Mouse (Mus musculus) embryonic facial prominence, embryonic 12.5 days (tissue): ENCODE measurements around the gene Notum. TPM values are rescaled to one million over a fixed set of nuclear protein-coding genes. Genes with fewer than 3 reads are reported as not detected.

Experiments
- ATAC-seq: fragments of 200-750 bp; cut with Nextera tagmentation; 2 replicates; pipeline ENCODE4 v1.8.0; 2017; ENCODE audit not compliant: insufficient number of reproducible peaks, insufficient read depth, low FRiP score, low TSS enrichment
- H3K27ac ChIP-seq: fragments of 300-500 bp; sonication (generic); 2 replicates; pipeline ENCODE4 v1.5.1; 2016; ENCODE audit warnings: mild to moderate bottlenecking
- H3K27me3 ChIP-seq: fragments of 300-500 bp; sonication (generic); 2 replicates; pipeline ENCODE4 v1.6.1; 2016; ENCODE audit warnings: mild to moderate bottlenecking, moderate library complexity
- H3K36me3 ChIP-seq: fragments of 300-500 bp; sonication (generic); 2 replicates; pipeline ENCODE4 v1.6.1; 2016; ENCODE audit warnings: mild to moderate bottlenecking
- H3K4me1 ChIP-seq: fragments of 300-500 bp; sonication (generic); 2 replicates; pipeline ENCODE4 v1.6.1; 2016
- H3K4me2 ChIP-seq: fragments of 300-500 bp; sonication (generic); replicated peaks from 2 replicates; pipeline ENCODE4 v1.6.1; 2016; ENCODE audit warnings: mild to moderate bottlenecking, moderate library complexity
- H3K4me3 ChIP-seq: fragments of 300-500 bp; sonication (generic); 2 replicates; pipeline ENCODE4 v1.5.1; 2016; ENCODE audit warnings: mild to moderate bottlenecking
- H3K9ac ChIP-seq: fragments of 300-500 bp; sonication (generic); 2 replicates; pipeline ENCODE4 v1.6.1; 2016; ENCODE audit warnings: mild to moderate bottlenecking, moderate library complexity
- H3K9me3 ChIP-seq: fragments of 300-500 bp; sonication (generic); 2 replicates; pipeline ENCODE4 v1.6.1; 2016; ENCODE audit warnings: mild to moderate bottlenecking, moderate library complexity
- WGBS: fragments of 180-500 bp; shearing (Covaris S2); methylation state at CpG from one replicate; pipeline ENCODE4 v1.1.7; 2016; 5-methylcytosine and 5-hydroxymethylcytosine counted together
- polyA plus RNA-seq: library from polyadenylated mRNA; unstranded; fragments of >200 nt; fragmentation: Nextera tagmentation; extraction: Ambion mirVana; gene quantifications from 2 replicates; pipeline ENCODE4 v1.2.1, GENCODE M21; 2016

Gene Notum
- polyA plus RNA-seq, 1 experiment from 2014 or later, result 6.3 TPM

- H3K4me2 ChIP-seq, result peak overlapping the region; percentile 87
- peak overlapping the region; percentile 68 for H3K4me3 ChIP-seq
- H3K9me3 ChIP-seq, result no peaks in the 10 kb centered on the region
- peak overlapping the region; percentile 88 for H3K27ac ChIP-seq
- H3K27me3 ChIP-seq, result no peaks in the 10 kb centered on the region
- H3K36me3 ChIP-seq, result peaks cover 22% of the 10 kb centered on the region
- H3K4me1 ChIP-seq, result peaks cover 7% of the 10 kb centered on the region
- 41% methylated on average over 12 of the region's 12 CpGs for WGBS
- H3K9ac ChIP-seq, result peak overlapping the region; percentile 78
- ATAC-seq, result no peak
Observed at GRCm38 (mm10) chr11:120673594-120674122, 12.7 kb upstream of the Notum start.

GRCm38 (mm10) chr11:120672687-120673593 lies 12.0 kb upstream of the Notum start, which contains the start of gene Aspscr1:
TSS of gene Aspscr1 (plus strand) at chr11:120672973.
- peak within 1 kb of the TSS; percentile 68 for H3K4me3 ChIP-seq
- peak within 1 kb of the TSS; percentile 88 for H3K27ac ChIP-seq
- 2% methylated on average over 83 of the region's 83 CpGs for WGBS
- H3K36me3 ChIP-seq, result peaks cover 14% of the 10 kb centered on the region
- no peaks in the 10 kb centered on the region for H3K9me3 ChIP-seq
- H3K9ac ChIP-seq, result peak within 1 kb of the TSS; percentile 78
- peak within 1 kb of the TSS; percentile 87 for H3K4me2 ChIP-seq
- no peaks in the 10 kb centered on the region for H3K27me3 ChIP-seq
- H3K4me1 ChIP-seq, result peaks cover 7% of the 10 kb centered on the region
- ATAC-seq, result peak; percentile 90

DNA sequence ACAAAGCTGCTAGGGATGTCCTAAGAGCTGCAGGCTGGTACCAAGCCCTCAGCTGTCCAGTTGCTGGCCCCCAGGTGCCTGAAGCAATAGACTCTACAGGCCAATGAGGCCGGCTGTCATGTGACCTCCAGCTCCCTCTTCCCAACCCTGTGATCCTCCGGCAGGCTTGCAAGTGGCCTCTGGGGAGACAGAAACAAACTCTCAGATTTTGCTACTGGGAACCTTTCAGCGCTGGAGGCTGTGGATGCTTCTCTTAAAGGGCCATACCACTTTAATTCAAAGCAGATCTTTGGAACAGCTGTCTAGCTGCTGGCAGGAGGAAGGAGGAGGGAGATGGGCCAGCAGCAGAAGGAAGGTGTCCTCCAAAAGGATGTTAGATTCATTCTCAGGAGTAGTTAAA lies 5.6 kb upstream of the Notum start:
- Histone ChIP-seq H3K27ac (no peak overlapping the region), H3K4me1 (peaks cover 8% of the 10 kb centered on the region; the same call in 1 of the 2 replicates), H3K36me3 (no peaks in the 10 kb centered on the region), H3K9me3 (no peaks in the 10 kb centered on the region), H3K9ac (no peak overlapping the region), H3K4me2 (0 out of 2 replicates have a peak overlapping the region, but pooled peaks have one; percentile 1), H3K4me3 (no peak overlapping the region), H3K27me3 (peaks cover 35% of the 10 kb centered on the region)
- WGBS, result 4% methylated on average over 3 of the region's 3 CpGs
- ATAC-seq, result no peak

DNA sequence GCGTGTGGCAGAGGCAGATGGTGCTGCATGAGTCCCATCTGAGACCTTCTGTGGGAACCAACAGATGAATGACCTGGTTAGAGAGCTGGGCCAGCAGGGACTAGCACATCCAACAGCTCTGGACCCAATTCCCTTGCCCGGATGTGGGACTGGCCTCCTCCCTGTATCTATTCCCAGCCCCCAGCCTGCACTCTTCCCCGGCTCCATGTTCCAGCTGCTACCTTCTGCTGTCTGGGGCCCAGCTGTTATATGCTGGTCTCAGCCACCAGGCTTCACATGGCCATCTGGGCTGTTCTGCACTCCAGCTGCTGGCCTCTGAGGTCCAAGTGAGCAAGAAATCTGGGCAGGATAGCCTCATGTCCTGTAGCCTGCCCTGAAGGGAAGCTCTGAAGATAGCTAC lies 4.4 kb upstream of the Notum start:
- Histone ChIP-seq H3K9ac (no peak overlapping the region), H3K27ac (no peak overlapping the region), H3K4me2 (no peak overlapping the region), H3K36me3 (no peaks in the 10 kb centered on the region), H3K9me3 (no peaks in the 10 kb centered on the region), H3K27me3 (peaks cover 47% of the 10 kb centered on the region), H3K4me3 (no peak overlapping the region), H3K4me1 (peaks cover 18% of the 10 kb centered on the region; the same call in 1 of the 2 replicates)
- no peak for ATAC-seq
- 63% methylated on average over 3 of the region's 3 CpGs for WGBS

DNA sequence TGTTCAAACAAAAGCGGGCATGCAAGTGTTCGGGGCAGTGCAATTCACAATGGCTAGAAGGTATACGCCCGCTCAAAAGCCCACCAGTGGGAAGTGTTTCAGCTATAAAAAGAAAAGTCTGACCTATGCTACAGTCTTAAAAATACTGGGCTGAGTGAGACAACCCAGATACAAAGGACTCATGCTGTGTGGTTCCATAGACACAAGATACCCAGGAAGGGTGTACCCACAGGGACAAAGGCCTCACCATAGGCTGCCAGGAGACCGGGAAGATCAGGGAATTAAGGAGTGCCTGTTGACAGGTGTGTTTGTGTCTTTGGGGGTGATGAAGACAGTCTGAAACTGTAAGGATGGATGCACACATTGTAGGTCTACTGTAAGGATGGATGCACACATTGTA lies 2.7 kb upstream of the Notum start:
- WGBS, result 74% methylated on average over 5 of the region's 5 CpGs
- H3K4me1 ChIP-seq, result peaks cover 24% of the 10 kb centered on the region; the same call in 1 of the 2 replicates
- no peak for ATAC-seq

GRCm38 (mm10) chr11:120662759-120663158 lies 1.8 kb upstream of the Notum start:
- H3K4me1 ChIP-seq, result peaks cover 24% of the 10 kb centered on the region; the same call in 1 of the 2 replicates
- WGBS, result 58% methylated on average over 6 of the region's 6 CpGs
- H3K27me3 ChIP-seq, result peaks cover 73% of the 10 kb centered on the region

More for the DNA sequence above, 2.7 kb upstream of the Notum start:
- H3K4me2 ChIP-seq, result no peak overlapping the region
- H3K36me3 ChIP-seq, result no peaks in the 10 kb centered on the region
- H3K4me3 ChIP-seq, result no peak overlapping the region
- no peaks in the 10 kb centered on the region for H3K9me3 ChIP-seq
- H3K9ac ChIP-seq, result no peak overlapping the region
- no peak overlapping the region for H3K27ac ChIP-seq
- H3K27me3 ChIP-seq, result peaks cover 64% of the 10 kb centered on the region

GRCm38 (mm10) chr11:120660301-120661075 lies 487 bp downstream of the Notum start:
- no peaks in the 10 kb centered on the region for H3K9me3 ChIP-seq
- H3K4me1 ChIP-seq, result peaks cover 16% of the 10 kb centered on the region; the same call in 1 of the 2 replicates
- H3K4me3 ChIP-seq, result peak overlapping the region; percentile 43
- peaks cover 89% of the 10 kb centered on the region for H3K27me3 ChIP-seq
- WGBS, result 1% methylated on average over 95 of the region's 95 CpGs
- 0 out of 2 replicates have a peak overlapping the region, but pooled peaks have one; percentile 11 for H3K27ac ChIP-seq
- peak overlapping the region; percentile 68 for H3K4me2 ChIP-seq
- H3K36me3 ChIP-seq, result no peaks in the 10 kb centered on the region
- peak; percentile 54 for ATAC-seq
- peak overlapping the region; percentile 48 for H3K9ac ChIP-seq

More at GRCm38 (mm10) chr11:120662759-120663158, 1.8 kb upstream of the Notum start:
- Histone ChIP-seq H3K36me3 (no peaks in the 10 kb centered on the region), H3K9me3 (no peaks in the 10 kb centered on the region), H3K4me2 (no peak overlapping the region), H3K4me3 (no peak overlapping the region), H3K27ac (no peak overlapping the region), H3K9ac (no peak overlapping the region)
- no peak for ATAC-seq

DNA sequence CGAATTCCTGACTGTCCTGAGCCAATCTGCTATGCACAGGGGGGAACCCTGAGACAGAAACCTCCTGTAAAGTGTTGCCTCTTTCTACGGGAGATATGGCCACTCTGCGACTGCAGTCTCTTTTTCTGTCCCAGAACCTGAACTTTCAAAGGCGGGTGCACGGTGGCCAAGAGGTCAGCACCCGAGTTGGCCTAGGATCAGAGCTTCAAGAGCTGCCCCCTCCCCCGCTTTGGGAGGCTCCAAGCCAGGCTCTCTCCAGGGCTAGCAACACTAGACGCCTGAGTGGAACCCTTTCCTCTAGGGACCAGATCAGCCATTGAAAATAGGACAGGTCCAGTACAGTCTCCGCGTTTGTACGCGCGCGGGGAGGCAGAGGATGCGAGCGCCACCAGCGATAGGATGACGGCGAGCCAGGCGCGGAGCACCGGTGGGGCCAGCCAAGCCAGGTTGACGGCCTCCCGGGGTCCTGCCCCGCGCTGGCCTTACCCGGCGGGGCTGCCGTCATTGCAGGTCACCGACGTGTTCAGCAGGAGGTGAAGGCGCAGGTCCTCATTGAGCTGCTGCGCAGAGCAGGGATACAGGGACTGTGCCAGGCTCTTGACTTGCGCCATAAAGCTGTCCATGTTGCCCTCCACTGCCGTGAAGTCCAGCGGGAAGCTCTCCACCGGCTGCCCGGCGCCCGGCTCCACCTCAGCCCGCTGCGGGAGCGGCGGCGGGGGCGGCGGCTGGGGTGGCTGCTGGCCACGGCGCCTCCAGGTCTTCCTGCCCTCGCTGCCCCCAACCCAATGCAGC lies 1.3 kb downstream of the Notum start:
- Histone ChIP-seq H3K4me2 (peak overlapping the region; percentile 68), H3K9ac (peak overlapping the region; percentile 48; the same call in 1 of the 2 replicates), H3K36me3 (no peaks in the 10 kb centered on the region), H3K9me3 (no peaks in the 10 kb centered on the region), H3K27me3 (peaks cover 88% of the 10 kb centered on the region), H3K27ac (0 out of 2 replicates have a peak overlapping the region, but pooled peaks have one; percentile 11), H3K4me1 (peaks cover 16% of the 10 kb centered on the region; the same call in 1 of the 2 replicates), H3K4me3 (peak overlapping the region; percentile 43)
- ATAC-seq, result no peak
- WGBS, result 3% methylated on average over 49 of the region's 50 CpGs

GRCm38 (mm10) chr11:120658876-120659410 lies 2.0 kb downstream of the Notum start:
- Histone ChIP-seq H3K27me3 (peaks cover 85% of the 10 kb centered on the region), H3K4me3 (peak overlapping the region; percentile 43), H3K36me3 (no peaks in the 10 kb centered on the region), H3K9ac (no peak overlapping the region), H3K4me1 (peaks cover 16% of the 10 kb centered on the region; the same call in 1 of the 2 replicates), H3K4me2 (peak overlapping the region; percentile 68; the same call in 1 of the 2 replicates), H3K27ac (no peak overlapping the region), H3K9me3 (no peaks in the 10 kb centered on the region)
- 3% methylated on average over 24 of the region's 24 CpGs for WGBS
- ATAC-seq, result no peak

DNA sequence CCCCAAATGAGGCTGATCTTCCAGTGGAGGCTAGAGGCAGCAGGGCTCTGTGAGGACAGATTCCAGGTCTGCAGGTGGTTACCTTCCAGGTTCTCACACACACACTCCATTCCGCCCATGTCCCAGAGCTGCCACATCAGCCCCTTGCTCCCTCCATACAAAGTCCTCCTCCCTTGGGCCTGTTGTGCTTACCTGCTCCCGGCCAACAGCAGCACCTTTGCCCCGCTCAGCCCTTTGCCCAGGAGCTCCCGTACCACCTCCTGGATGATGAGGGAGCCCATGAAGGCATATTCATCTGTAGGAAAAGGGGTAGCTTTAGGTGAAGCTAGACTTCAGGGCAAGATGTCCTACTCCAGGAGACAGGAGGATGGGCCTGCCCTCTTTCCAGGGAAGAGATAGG lies 3.7 kb downstream of the Notum start:
- Histone ChIP-seq H3K36me3 (no peaks in the 10 kb centered on the region), H3K4me3 (no peak overlapping the region), H3K9me3 (no peaks in the 10 kb centered on the region), H3K27ac (no peak overlapping the region), H3K9ac (no peak overlapping the region), H3K27me3 (peaks cover 69% of the 10 kb centered on the region), H3K4me1 (peaks cover 16% of the 10 kb centered on the region; the same call in 1 of the 2 replicates), H3K4me2 (no peak overlapping the region)
- 85% methylated on average over 4 of the region's 4 CpGs for WGBS
- ATAC-seq, result no peak
